Mouse (Mus musculus) heart, embryonic 16.5 days (tissue): Measurements from ENCODE around the gene Nceh1. TPM values are rescaled to one million over a fixed set of nuclear protein-coding genes. Genes with fewer than 3 reads are reported as not detected.

Experiments
- ATAC-seq: fragments of 200-750 bp; cut with Nextera tagmentation; replicated peaks from 2 replicates; pipeline ENCODE4 v1.8.0; 2017; ENCODE audit warnings: moderate number of reproducible peaks; ENCODE audit not compliant: insufficient read depth, low FRiP score; ENCODE audit errors: extremely low read depth
- H3K27ac ChIP-seq: fragments of 300-500 bp; sonication (generic); 2 replicates; pipeline ENCODE4 v1.5.1; 2014; ENCODE audit warnings: mild to moderate bottlenecking, low read length, control low read depth, moderate library complexity
- H3K27me3 ChIP-seq: fragments of 300-500 bp; sonication (generic); 2 replicates; pipeline ENCODE4 v1.6.1; 2014; ENCODE audit warnings: low read length, mixed read lengths; ENCODE audit not compliant: control insufficient read depth, insufficient read depth
- H3K36me3 ChIP-seq: fragments of 300-500 bp; sonication (generic); 2 replicates; pipeline ENCODE4 v1.6.1; 2014; ENCODE audit not compliant: control insufficient read depth, insufficient read depth
- H3K4me1 ChIP-seq: fragments of 300-500 bp; sonication (generic); 2 replicates; pipeline ENCODE4 v1.6.1; 2014; ENCODE audit warnings: low read length, mixed read lengths; ENCODE audit not compliant: control insufficient read depth, insufficient read depth
- H3K4me2 ChIP-seq: fragments of 300-500 bp; sonication (generic); 2 replicates; pipeline ENCODE4 v1.6.1; 2014; ENCODE audit warnings: low read depth, mild to moderate bottlenecking, control low read depth, low read length
- H3K4me3 ChIP-seq: fragments of 300-500 bp; sonication (generic); 2 replicates; pipeline ENCODE4 v1.5.1; 2014; ENCODE audit warnings: mild to moderate bottlenecking, control low read depth, low read length
- H3K9ac ChIP-seq: fragments of 300-500 bp; sonication (generic); 2 replicates; pipeline ENCODE4 v1.6.1; 2014; ENCODE audit warnings: low read length, control low read depth
- H3K9me3 ChIP-seq: fragments of 300-500 bp; sonication (generic); replicated peaks from 2 replicates; pipeline ENCODE4 v1.6.1; 2016; ENCODE audit warnings: low read length; ENCODE audit not compliant: control insufficient read depth
- WGBS: fragments of 180-500 bp; shearing (Covaris S2); extraction: QIAGEN DNeasy Blood & Tissue Kit; methylation state at CpG from one replicate; pipeline ENCODE4 v1.1.7; 2014; 5-methylcytosine and 5-hydroxymethylcytosine counted together
- polyA plus RNA-seq: library from polyadenylated mRNA; unstranded; fragments of >200 nt; fragmentation: Nextera tagmentation; extraction: Ambion mirVana; gene quantifications from 2 replicates; pipeline ENCODE4 v1.2.1, GENCODE M21; 2015

The Nceh1 gene
- polyA plus RNA-seq, 1 experiment from 2014 or later, result 22.3 TPM

- Histone ChIP-seq H3K9ac (no peak overlapping the region), H3K4me3 (no peak overlapping the region), H3K27me3 (no peaks in the 10 kb centered on the region), H3K9me3 (peaks cover 2% of the 10 kb centered on the region; the same call in 1 of the 2 replicates), H3K27ac (no peak overlapping the region), H3K4me2 (no peak overlapping the region), H3K4me1 (no peaks in the 10 kb centered on the region), H3K36me3 (peaks cover 1% of the 10 kb centered on the region)
- no peak for ATAC-seq
- 81% methylated on average over 8 of the region's 8 CpGs for WGBS
Measured at GRCm38 (mm10) chr3:27214016-27214816, 31.5 kb downstream of the Nceh1 start.

GRCm38 (mm10) chr3:27217331-27217730, 34.6 kb downstream of the Nceh1 start:
- H3K4me2 ChIP-seq, result no peak overlapping the region
- H3K9ac ChIP-seq, result no peak overlapping the region
- no peaks in the 10 kb centered on the region for H3K9me3 ChIP-seq
- no peak overlapping the region for H3K4me3 ChIP-seq
- no peak for ATAC-seq
- no peak overlapping the region for H3K27ac ChIP-seq
- H3K36me3 ChIP-seq, result no peaks in the 10 kb centered on the region
- 85% methylated on average over 7 of the region's 7 CpGs for WGBS
- H3K4me1 ChIP-seq, result no peaks in the 10 kb centered on the region
- no peaks in the 10 kb centered on the region for H3K27me3 ChIP-seq

GRCm38 (mm10) chr3:27218604-27219003, 35.8 kb downstream of the Nceh1 start:
- H3K27me3 ChIP-seq, result no peaks in the 10 kb centered on the region
- no peak overlapping the region for H3K4me3 ChIP-seq
- H3K36me3 ChIP-seq, result peaks cover 3% of the 10 kb centered on the region; the same call in 1 of the 2 replicates
- H3K4me1 ChIP-seq, result no peaks in the 10 kb centered on the region
- no peak for ATAC-seq
- no peak overlapping the region for H3K4me2 ChIP-seq
- no peak overlapping the region for H3K27ac ChIP-seq
- no peak overlapping the region for H3K9ac ChIP-seq
- no peaks in the 10 kb centered on the region for H3K9me3 ChIP-seq
- WGBS, result 85% methylated on average over 5 of the region's 5 CpGs

- Histone ChIP-seq H3K27me3 (no peaks in the 10 kb centered on the region), H3K4me3 (no peak overlapping the region), H3K36me3 (peaks cover 3% of the 10 kb centered on the region; the same call in 1 of the 2 replicates), H3K4me1 (no peaks in the 10 kb centered on the region), H3K9me3 (no peaks in the 10 kb centered on the region), H3K27ac (no peak overlapping the region), H3K4me2 (no peak overlapping the region), H3K9ac (no peak overlapping the region)
- 70% methylated on average over 2 of the region's 2 CpGs for WGBS
- ATAC-seq, result no peak
Measured at GRCm38 (mm10) chr3:27222052-27222451, 39.3 kb downstream of the Nceh1 start.

GRCm38 (mm10) chr3:27222488-27222887, 39.7 kb downstream of the Nceh1 start:
- Histone ChIP-seq H3K9ac (no peak overlapping the region), H3K27ac (no peak overlapping the region), H3K4me2 (no peak overlapping the region), H3K9me3 (no peaks in the 10 kb centered on the region), H3K4me1 (no peaks in the 10 kb centered on the region), H3K27me3 (no peaks in the 10 kb centered on the region), H3K36me3 (peaks cover 3% of the 10 kb centered on the region; the same call in 1 of the 2 replicates), H3K4me3 (no peak overlapping the region)
- WGBS, result 70% methylated on average over 17 of the region's 17 CpGs
- ATAC-seq, result no peak

GRCm38 (mm10) chr3:27227629-27228453, 45.1 kb downstream of the Nceh1 start:
- Histone ChIP-seq H3K4me3 (no peak overlapping the region), H3K4me2 (no peak overlapping the region), H3K36me3 (peaks cover under 1% of the 10 kb centered on the region; the same call in 1 of the 2 replicates), H3K27me3 (no peaks in the 10 kb centered on the region), H3K27ac (no peak overlapping the region), H3K9ac (no peak overlapping the region), H3K9me3 (no peaks in the 10 kb centered on the region), H3K4me1 (no peaks in the 10 kb centered on the region)
- ATAC-seq, result no peak
- WGBS, result 76% methylated on average over 3 of the region's 3 CpGs

DNA sequence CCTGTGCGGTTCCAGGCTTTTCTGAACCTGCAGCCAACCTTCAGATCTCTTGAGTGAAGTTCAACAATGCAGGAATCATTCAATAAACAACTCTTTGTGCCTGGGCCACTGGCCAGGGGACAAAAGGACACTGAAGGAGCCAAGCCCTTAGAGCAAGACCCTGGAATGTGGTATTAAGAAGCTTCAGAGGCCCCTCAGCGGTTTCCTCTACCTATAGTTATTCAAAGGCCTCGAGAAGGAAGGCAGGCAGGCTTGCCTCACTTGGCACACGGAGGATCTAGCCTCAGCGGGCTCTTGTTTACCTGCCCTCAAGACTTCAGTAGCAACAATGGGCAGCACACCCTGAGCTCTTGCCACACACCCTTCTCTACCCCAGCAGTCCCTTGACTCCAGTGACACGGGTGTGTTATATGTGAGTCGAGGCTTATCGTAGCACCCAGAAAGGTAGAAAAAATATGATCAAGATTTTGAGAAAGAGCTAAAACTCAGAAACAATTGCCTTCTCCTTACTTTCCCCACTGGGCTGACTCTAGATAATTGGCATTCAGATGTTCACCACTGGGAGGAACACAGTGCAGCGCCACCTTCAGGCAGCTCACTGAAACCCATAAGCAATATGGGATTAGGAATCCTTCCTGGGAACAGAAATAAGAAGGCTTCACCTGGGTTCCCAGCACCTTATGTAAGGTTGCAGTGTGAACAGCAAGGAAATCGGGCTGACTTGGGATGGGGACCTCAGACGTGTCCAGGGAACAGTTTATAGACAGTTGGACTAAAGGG, 46.0 kb downstream of the Nceh1 start:
- WGBS, result 72% methylated on average over 11 of the region's 11 CpGs
- Histone ChIP-seq H3K9me3 (no peaks in the 10 kb centered on the region), H3K4me3 (no peak overlapping the region), H3K27me3 (no peaks in the 10 kb centered on the region), H3K4me1 (no peaks in the 10 kb centered on the region), H3K27ac (no peak overlapping the region), H3K9ac (no peak overlapping the region), H3K4me2 (no peak overlapping the region), H3K36me3 (no peaks in the 10 kb centered on the region)
- no peak for ATAC-seq

DNA sequence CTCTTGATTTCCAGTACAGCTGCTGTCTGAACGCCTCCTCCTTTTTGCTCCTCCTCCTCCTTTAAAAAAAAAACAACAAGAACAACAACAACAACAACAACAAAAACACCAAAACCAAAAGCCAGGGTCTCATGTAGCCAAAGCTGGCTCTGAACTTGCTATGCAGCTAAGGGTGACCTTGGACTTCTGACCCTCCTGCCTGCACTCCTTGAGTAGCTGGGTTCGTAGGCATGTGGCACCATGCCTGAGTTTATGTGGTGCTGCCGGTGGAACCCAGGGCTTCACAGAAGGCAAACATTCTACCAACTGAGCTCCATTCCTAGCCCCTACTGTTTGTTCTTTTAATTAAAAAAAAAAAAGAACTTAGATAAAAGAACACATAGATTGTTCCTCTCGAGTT, 50.6 kb downstream of the Nceh1 start:
- H3K36me3 ChIP-seq, result no peaks in the 10 kb centered on the region
- no peak overlapping the region for H3K27ac ChIP-seq
- no peaks in the 10 kb centered on the region for H3K27me3 ChIP-seq
- no peaks in the 10 kb centered on the region for H3K9me3 ChIP-seq
- 72% methylated on average over 4 of the region's 4 CpGs for WGBS
- peaks cover 3% of the 10 kb centered on the region; the same call in 1 of the 2 replicates for H3K4me1 ChIP-seq
- no peak for ATAC-seq
- no peak overlapping the region for H3K4me3 ChIP-seq
- no peak overlapping the region for H3K4me2 ChIP-seq
- H3K9ac ChIP-seq, result no peak overlapping the region
